Mouse (Mus musculus): Measurements from ENCODE around the gene Ehhadh. TPM values are rescaled to one million over a fixed set of nuclear protein-coding genes. Genes with fewer than 3 reads are reported as not detected.

Gene Ehhadh
- total and polyA plus RNA-seq, 2 experiments from 2014 or later: 1.7 to 2.1 TPM

- Histone ChIP-seq H3K9me3 (ENCODE audit: low read length) (no peaks in the 10 kb centered on the region), H3K4me2 (ENCODE audit: low read depth, low read length, poor library complexity, severe bottlenecking) (no peak overlapping the region), H3K4me3 (ENCODE audit: low read depth, low read length) (no peak overlapping the region), H3K27me3 (ENCODE audit: insufficient read depth, low read length) (no peaks in the 10 kb centered on the region), H3K27ac (ENCODE audit: low read depth, low read length) (no peak overlapping the region), H3K36me3 (ENCODE audit: insufficient read depth, low read length) (no peaks in the 10 kb centered on the region), H3K9ac (replicated peaks; ENCODE audit: low read length, poor library complexity, severe bottlenecking) (no peak overlapping the region), H3K4me1 (ENCODE audit: insufficient read depth, low read length) (no peaks in the 10 kb centered on the region)
- WGBS: 80% methylated on average over 5 of the region's 5 CpGs
- TF ChIP-seq CTCF (IDR thresholded peaks at IDR 0.05): peak; percentile 63
- DNase-seq (ENCODE audit: low spot score) (peak; percentile 58), ATAC-seq (ENCODE audit: low FRiP score) (no peak)
Observed at GRCm38 (mm10) chr16:21769667-21770066, 17.9 kb downstream of the Ehhadh start.

GRCm38 (mm10) chr16:21768255-21768654, 19.4 kb downstream of the Ehhadh start:
- Histone ChIP-seq H3K9ac (replicated peaks; ENCODE audit: low read length, poor library complexity, severe bottlenecking) (no peak overlapping the region), H3K4me1 (ENCODE audit: insufficient read depth, low read length) (no peaks in the 10 kb centered on the region), H3K27ac (ENCODE audit: low read depth, low read length) (no peak overlapping the region), H3K4me3 (ENCODE audit: low read depth, low read length) (no peak overlapping the region), H3K36me3 (ENCODE audit: insufficient read depth, low read length) (no peaks in the 10 kb centered on the region), H3K27me3 (ENCODE audit: insufficient read depth, low read length) (no peaks in the 10 kb centered on the region), H3K9me3 (ENCODE audit: low read length) (no peaks in the 10 kb centered on the region), H3K4me2 (ENCODE audit: low read depth, low read length, poor library complexity, severe bottlenecking) (no peak overlapping the region)
- ATAC-seq (ENCODE audit: low FRiP score) (no peak), DNase-seq (ENCODE audit: low spot score) (peak; percentile 23)
- WGBS: 72% methylated on average over 3 of the region's 3 CpGs
- peak; percentile 56 for TF ChIP-seq CTCF (IDR thresholded peaks at IDR 0.05)

- H3K4me3 ChIP-seq (ENCODE audit: low read depth, low read length): no peak overlapping the region
- H3K4me1 ChIP-seq (ENCODE audit: insufficient read depth, low read length): no peaks in the 10 kb centered on the region
- peaks cover 4% of the 10 kb centered on the region; the same call in 1 of the 2 replicates for H3K36me3 ChIP-seq (ENCODE audit: insufficient read depth, low read length)
- no peaks in the 10 kb centered on the region for H3K27me3 ChIP-seq (ENCODE audit: insufficient read depth, low read length)
- H3K9me3 ChIP-seq (ENCODE audit: low read length): no peaks in the 10 kb centered on the region
- 81% methylated on average over 1 of the region's 1 CpGs for WGBS
- ATAC-seq (ENCODE audit: low FRiP score): no peak
- H3K4me2 ChIP-seq (ENCODE audit: low read depth, low read length, poor library complexity, severe bottlenecking): no peak overlapping the region
- DNase-seq (ENCODE audit: low spot score): no peak
- no peak overlapping the region for H3K9ac ChIP-seq (replicated peaks; ENCODE audit: low read length, poor library complexity, severe bottlenecking)
- H3K27ac ChIP-seq (ENCODE audit: low read depth, low read length): no peak overlapping the region
- no peak for TF ChIP-seq CTCF (IDR thresholded peaks at IDR 0.05)
Observed at GRCm38 (mm10) chr16:21758447-21758846, 29.2 kb downstream of the Ehhadh start.

GRCm38 (mm10) chr16:21743401-21743800, 44.2 kb downstream of the Ehhadh start:
- Histone ChIP-seq H3K27me3 (ENCODE audit: insufficient read depth, low read length) (no peaks in the 10 kb centered on the region), H3K4me3 (ENCODE audit: low read depth, low read length) (no peak overlapping the region), H3K9me3 (ENCODE audit: low read length) (no peaks in the 10 kb centered on the region), H3K4me1 (ENCODE audit: insufficient read depth, low read length) (no peaks in the 10 kb centered on the region), H3K36me3 (ENCODE audit: insufficient read depth, low read length) (no peaks in the 10 kb centered on the region), H3K4me2 (ENCODE audit: low read depth, low read length, poor library complexity, severe bottlenecking) (no peak overlapping the region), H3K9ac (replicated peaks; ENCODE audit: low read length, poor library complexity, severe bottlenecking) (no peak overlapping the region), H3K27ac (ENCODE audit: low read depth, low read length) (no peak overlapping the region)
- ATAC-seq (ENCODE audit: low FRiP score): no peak
- no peak for DNase-seq (ENCODE audit: low spot score)
- TF ChIP-seq CTCF (IDR thresholded peaks at IDR 0.05): no peak
- whole genome bisulfite sequencing: 86% methylated on average over 6 of the region's 6 CpGs

- ATAC-seq (ENCODE audit: low FRiP score) (no peak), DNase-seq (ENCODE audit: low spot score) (peak; percentile 59)
- Histone ChIP-seq H3K27ac (ENCODE audit: low read depth, low read length) (no peak overlapping the region), H3K4me1 (ENCODE audit: insufficient read depth, low read length) (no peaks in the 10 kb centered on the region), H3K36me3 (ENCODE audit: insufficient read depth, low read length) (no peaks in the 10 kb centered on the region), H3K9me3 (ENCODE audit: low read length) (no peaks in the 10 kb centered on the region), H3K9ac (replicated peaks; ENCODE audit: low read length, poor library complexity, severe bottlenecking) (no peak overlapping the region), H3K4me3 (ENCODE audit: low read depth, low read length) (no peak overlapping the region), H3K27me3 (ENCODE audit: insufficient read depth, low read length) (no peaks in the 10 kb centered on the region), H3K4me2 (ENCODE audit: low read depth, low read length, poor library complexity, severe bottlenecking) (no peak overlapping the region)
- TF ChIP-seq CTCF (IDR thresholded peaks at IDR 0.05): no peak
- WGBS: 88% methylated on average over 5 of the region's 5 CpGs
Observed at GRCm38 (mm10) chr16:21742898-21743297, 44.7 kb downstream of the Ehhadh start.

GRCm38 (mm10) chr16:21742191-21742870, 45.3 kb downstream of the Ehhadh start:
- Histone ChIP-seq H3K4me3 (ENCODE audit: low read depth, low read length) (no peak overlapping the region), H3K9me3 (ENCODE audit: low read length) (no peaks in the 10 kb centered on the region), H3K27me3 (ENCODE audit: insufficient read depth, low read length) (no peaks in the 10 kb centered on the region), H3K4me2 (ENCODE audit: low read depth, low read length, poor library complexity, severe bottlenecking) (no peak overlapping the region), H3K36me3 (ENCODE audit: insufficient read depth, low read length) (no peaks in the 10 kb centered on the region), H3K27ac (ENCODE audit: low read depth, low read length) (no peak overlapping the region), H3K9ac (replicated peaks; ENCODE audit: low read length, poor library complexity, severe bottlenecking) (no peak overlapping the region), H3K4me1 (ENCODE audit: insufficient read depth, low read length) (no peaks in the 10 kb centered on the region)
- TF ChIP-seq CTCF (IDR thresholded peaks at IDR 0.05): no peak
- DNase-seq (ENCODE audit: low spot score) (no peak), ATAC-seq (ENCODE audit: low FRiP score) (no peak)
- WGBS: 74% methylated on average over 5 of the region's 5 CpGs
